Mouse (Mus musculus) MEL (cell line): ENCODE data around the gene Tsen54. TPM values are rescaled to one million over a fixed set of nuclear protein-coding genes. Genes with fewer than 3 reads are reported as not detected.
A peak's percentile ranks its signal among the peaks of the same experiment; 100 is the strongest.

Source experiments
- DNase-seq: peaks from one replicate; pipeline ENCODE4 v3.0.0; 2011; ENCODE audit warnings: low read depth, low spot score
- H3K27ac ChIP-seq: 2 replicates; pipeline ENCODE4 v1.5.1; 2012; ENCODE audit warnings: low read depth, mild to moderate bottlenecking, control low read depth, low read length, moderate library complexity; ENCODE audit not compliant: control insufficient read depth
- H3K27me3 ChIP-seq, 2 experiments: fragments of 150-350 bp in 1 of 2; sonication (generic) in 1 of 2; 2 replicates each; pipeline ENCODE4 v1.6.1; 2012; ENCODE audit warnings: low read length in 2 of 2, mild to moderate bottlenecking in 2 of 2, improper control_type of control experiment in 1 of 2, moderate library complexity in 1 of 2; ENCODE audit not compliant: insufficient read depth in 2 of 2, control insufficient read depth in 1 of 2
- H3K36me3 ChIP-seq, 2 experiments: 2 replicates each; pipeline ENCODE4 v1.6.1; 2012 to 2014; ENCODE audit warnings: low read length in 2 of 2, improper control_type of control experiment in 1 of 2, inconsistent platforms in 1 of 2, mild to moderate bottlenecking in 1 of 2; ENCODE audit not compliant: insufficient read depth in 2 of 2, control insufficient read depth in 1 of 2
- H3K4me1 ChIP-seq, 2 experiments: fragments of 150-350 bp in 1 of 2; sonication (generic) in 1 of 2; 2 replicates each; pipeline ENCODE4 v1.6.1; 2012; ENCODE audit warnings: low read length in 2 of 2, improper control_type of control experiment in 1 of 2, mild to moderate bottlenecking in 1 of 2; ENCODE audit not compliant: insufficient read depth in 2 of 2, control insufficient read depth in 1 of 2
- H3K4me3 ChIP-seq, 2 experiments: fragments of 150-350 bp in 1 of 2; sonication (generic) in 1 of 2; 2 replicates each; pipeline ENCODE4 v1.5.1; 2012; ENCODE audit warnings: low read depth in 2 of 2, low read length in 2 of 2, mild to moderate bottlenecking in 2 of 2, moderate library complexity in 2 of 2, control low read depth in 1 of 2, improper control_type of control experiment in 1 of 2; ENCODE audit not compliant: control insufficient read depth in 1 of 2, insufficient read depth in 1 of 2
- H3K79me2 ChIP-seq: 2 replicates; pipeline ENCODE4 v1.6.1; 2012; ENCODE audit warnings: mild to moderate bottlenecking, low read length, moderate library complexity; ENCODE audit not compliant: control insufficient read depth, poor library complexity, insufficient read depth
- H3K9ac ChIP-seq: 2 replicates; pipeline ENCODE4 v1.6.1; 2012; ENCODE audit warnings: low read depth, mild to moderate bottlenecking, control low read depth, low read length, moderate library complexity; ENCODE audit not compliant: control insufficient read depth, poor library complexity, severe bottlenecking
- H3K9me3 ChIP-seq: fragments of 150-350 bp; sonication (generic); replicated peaks from 2 replicates; pipeline ENCODE4 v1.6.1; 2012; ENCODE audit warnings: mild to moderate bottlenecking, low read length, improper control_type of control experiment, moderate library complexity; ENCODE audit not compliant: insufficient read depth
- CHD2 ChIP-seq: IDR thresholded peaks from 2 replicates; pipeline ENCODE4 v1.6.1; 2011; ENCODE audit warnings: low read length, improper control_type of control experiment
- E2F4 ChIP-seq: IDR thresholded peaks from 2 replicates; pipeline ENCODE4 v1.6.1; 2011; ENCODE audit warnings: low read depth, low read length, improper control_type of control experiment, borderline replicate concordance
- EP300 ChIP-seq, 2 experiments: IDR thresholded peaks; 2 replicates each; pipeline ENCODE4 v1.6.1; 2011; ENCODE audit warnings: improper control_type of control experiment in 2 of 2, low read length in 2 of 2, low read depth in 1 of 2, mild to moderate bottlenecking in 1 of 2
- ETS1 ChIP-seq: IDR thresholded peaks from 2 replicates; pipeline ENCODE4 v1.6.1; 2012; ENCODE audit warnings: low read depth, mild to moderate bottlenecking, inconsistent platforms, low read length, improper control_type of control experiment, moderate library complexity
- GABPA ChIP-seq: IDR thresholded peaks from 2 replicates; pipeline ENCODE4 v1.6.1; 2012; ENCODE audit warnings: low read depth, mild to moderate bottlenecking, inconsistent platforms, low read length, improper control_type of control experiment, moderate library complexity
- GATA1 ChIP-seq: IDR thresholded peaks from 2 replicates; pipeline ENCODE4 v1.6.1; 2011; ENCODE audit warnings: low read depth, low read length, improper control_type of control experiment
- MYC ChIP-seq: IDR thresholded peaks from 2 replicates; pipeline ENCODE4 v1.6.1; 2011; ENCODE audit warnings: low read depth, mild to moderate bottlenecking, low read length, improper control_type of control experiment, moderate library complexity
- NELFE ChIP-seq: IDR thresholded peaks from 2 replicates; pipeline ENCODE4 v1.6.1; 2011; ENCODE audit warnings: low read depth, low read length, improper control_type of control experiment
- POLR2A ChIP-seq, 2 experiments: IDR thresholded peaks; 2 replicates each; pipeline ENCODE4 v1.6.1; 2011 to 2012; ENCODE audit warnings: low read length in 2 of 2, mild to moderate bottlenecking in 2 of 2, control low read depth in 1 of 2, improper control_type of control experiment in 1 of 2, low read depth in 1 of 2, moderate library complexity in 1 of 2; ENCODE audit not compliant: control insufficient read depth in 1 of 2, insufficient read depth in 1 of 2, poor library complexity in 1 of 2
- POLR2AphosphoS5 ChIP-seq: IDR thresholded peaks from 2 replicates; pipeline ENCODE4 v1.6.1; 2012; ENCODE audit warnings: low read depth, borderline replicate concordance, mild to moderate bottlenecking, inconsistent platforms, low read length, moderate library complexity, mixed read lengths
- RCOR1 ChIP-seq: IDR thresholded peaks from 2 replicates; pipeline ENCODE4 v1.6.1; 2012; ENCODE audit warnings: low read depth, mild to moderate bottlenecking, inconsistent platforms, low read length, improper control_type of control experiment
- SIN3A ChIP-seq: IDR thresholded peaks from 2 replicates; pipeline ENCODE4 v1.6.1; 2012; ENCODE audit warnings: low read length, improper control_type of control experiment, inconsistent platforms
- SMC3 ChIP-seq: IDR thresholded peaks from 2 replicates; pipeline ENCODE4 v1.6.1; 2011; ENCODE audit warnings: low read depth, low read length, improper control_type of control experiment
- TAL1 ChIP-seq: IDR thresholded peaks from 2 replicates; pipeline ENCODE4 v1.6.1; 2012; ENCODE audit warnings: mild to moderate bottlenecking, inconsistent platforms, low read length, moderate library complexity, mixed read lengths
- TBP ChIP-seq: IDR thresholded peaks from 2 replicates; pipeline ENCODE4 v1.8.0; 2011; ENCODE audit warnings: low read depth, low read length, improper control_type of control experiment
- TCF12 ChIP-seq: IDR thresholded peaks from 2 replicates; pipeline ENCODE4 v1.6.1; 2014; ENCODE audit warnings: low read depth, mild to moderate bottlenecking, inconsistent platforms, low read length, improper control_type of control experiment, moderate library complexity
- UBTF ChIP-seq: IDR thresholded peaks from 2 replicates; pipeline ENCODE4 v1.6.1; 2012; ENCODE audit warnings: low read depth, mild to moderate bottlenecking, inconsistent platforms, low read length, improper control_type of control experiment, moderate library complexity, borderline replicate concordance; ENCODE audit not compliant: insufficient read depth
- USF1 ChIP-seq: IDR thresholded peaks from 2 replicates; pipeline ENCODE4 v1.6.1; 2014; ENCODE audit warnings: low read depth, mild to moderate bottlenecking, inconsistent platforms, low read length, improper control_type of control experiment, moderate library complexity
- USF2 ChIP-seq, 2 experiments: IDR thresholded peaks; 2 replicates each; pipeline ENCODE4 v1.6.1; 2011 to 2012; ENCODE audit warnings: improper control_type of control experiment in 2 of 2, low read length in 2 of 2, borderline replicate concordance in 1 of 2, inconsistent platforms in 1 of 2, low read depth in 1 of 2, mild to moderate bottlenecking in 1 of 2; ENCODE audit not compliant: insufficient read depth in 1 of 2
- polyA plus RNA-seq, 2 experiments: library from polyadenylated mRNA; stranded (reverse) in 1 of 2; unstranded in 1 of 2; fragments of >175 nt in 1 of 2; fragments of >200 nt in 1 of 2; gene quantifications; 2 replicates each; pipeline versions ENCODE4 v1.2.1 to v1.2.4; 2012; ENCODE audit warnings: low replicate concordance in 2 of 2, low read depth in 1 of 2; ENCODE audit not compliant: insufficient read length in 2 of 2, insufficient read depth in 1 of 2, missing spikeins in 1 of 2
- total RNA-seq: library from RNA; depleted of rRNA; stranded (reverse); fragments of 300-350 nt; gene quantifications from 2 replicates; pipeline ENCODE4 v1.2.3, GENCODE M21; 2012

Gene Tsen54
- total and polyA plus RNA-seq, 3 experiments, result 55.8 to 72.0 TPM; not detected in 1

DNA sequence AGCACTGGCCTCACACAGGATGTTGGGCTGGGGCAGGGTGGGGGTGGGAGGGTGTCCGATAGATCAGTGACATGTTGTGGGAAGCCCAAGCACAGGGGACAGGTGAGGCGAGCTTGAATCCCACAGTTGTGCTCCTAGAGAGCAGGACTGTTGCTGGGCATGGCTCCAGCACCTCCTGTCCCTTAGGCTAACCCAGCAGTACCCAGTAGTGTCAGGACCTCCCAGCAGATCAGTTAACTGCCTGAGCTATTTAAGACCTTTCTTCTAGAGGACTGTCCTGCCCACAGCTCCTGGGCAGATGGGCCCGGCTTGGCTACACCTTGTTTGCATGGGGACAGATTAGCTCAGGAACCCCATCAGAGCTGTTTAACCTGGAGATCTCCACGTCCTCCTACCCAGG, 14.5 kb downstream of the Tsen54 start:
- no peaks in the 10 kb centered on the region for H3K27me3 ChIP-seq
- TF ChIP-seq CHD2, result no peak
- peaks cover 0 to 20% of the 10 kb centered on the region in 2 experiments; a peak in 2 of 4 replicates for H3K36me3 ChIP-seq
- H3K4me1 ChIP-seq, result peaks cover 11 to 33% of the 10 kb centered on the region in 2 experiments
- H3K4me3 ChIP-seq, result no peak overlapping the region
- H3K9me3 ChIP-seq, result no peaks in the 10 kb centered on the region
- no peak overlapping the region for H3K27ac ChIP-seq
- H3K9ac ChIP-seq, result no peak overlapping the region
- peaks cover 7% of the 10 kb centered on the region for H3K79me2 ChIP-seq
- DNase-seq, result no peak

DNA sequence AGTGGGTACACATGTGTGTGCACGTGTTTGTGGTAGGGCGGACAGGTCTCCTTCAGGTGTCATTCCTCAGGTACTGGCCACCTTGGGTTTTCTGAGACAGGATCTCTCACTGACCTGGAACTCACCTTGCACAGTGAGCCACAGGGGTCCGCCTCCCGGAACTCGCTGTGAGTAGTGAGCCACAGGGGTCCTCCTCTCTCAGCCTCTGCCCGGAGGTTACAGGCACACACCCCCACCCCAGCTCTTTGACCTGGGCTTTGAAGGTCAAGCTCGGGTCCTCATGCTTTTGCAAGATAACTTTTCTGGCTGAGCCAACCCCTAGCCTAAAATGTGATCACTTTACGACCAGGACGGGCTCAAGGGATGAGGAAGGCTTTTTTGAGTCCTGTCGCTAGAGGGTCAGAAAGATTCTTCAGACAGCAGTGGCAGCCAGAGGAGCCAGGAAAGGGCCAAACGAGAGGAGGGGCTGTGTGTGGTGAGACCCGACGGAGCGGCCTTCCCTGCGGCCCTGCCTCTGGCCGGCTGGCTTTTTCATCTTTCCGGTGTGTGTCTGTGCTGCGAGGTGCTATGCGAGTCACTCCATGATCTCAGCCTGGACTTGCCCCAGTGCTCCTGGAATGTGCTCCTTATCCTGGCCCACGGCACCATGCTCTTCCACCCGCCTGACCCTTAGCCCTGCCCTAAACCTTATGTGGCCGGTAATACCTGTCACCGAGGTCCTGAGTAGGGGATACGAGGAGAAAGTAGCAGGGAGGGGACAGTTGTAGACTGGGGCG, 16.2 kb downstream of the Tsen54 start:
- Histone ChIP-seq H3K27me3 (no peaks in the 10 kb centered on the region), H3K4me3 (no peak overlapping the region), H3K36me3 (peaks cover 0 to 16% of the 10 kb centered on the region in 2 experiments; a peak in 2 of 4 replicates), H3K9me3 (no peaks in the 10 kb centered on the region), H3K27ac (no peak overlapping the region), H3K9ac (no peak overlapping the region), H3K4me1 (peaks cover 11 to 27% of the 10 kb centered on the region in 2 experiments), H3K79me2 (no peaks in the 10 kb centered on the region)
- TF ChIP-seq UBTF (no peak), SMC3 (no peak), MYC (no peak), GABPA (no peak), USF2 (IDR thresholded peaks at IDR 0.05; ENCODE audit: borderline replicate concordance in 1 of 2, insufficient read depth in 1 of 2, low read depth in 1 of 2, low read length in 2 of 2) (no peak), USF1 (no peak), TBP (no peak), POLR2AphosphoS5 (no peak), POLR2A (IDR thresholded peaks at IDR 0.05; ENCODE audit: control insufficient read depth in 1 of 2, insufficient read depth in 1 of 2, low read depth in 1 of 2, low read length in 2 of 2, poor library complexity in 1 of 2) (no peak)
- DNase-seq, result no peak

DNA sequence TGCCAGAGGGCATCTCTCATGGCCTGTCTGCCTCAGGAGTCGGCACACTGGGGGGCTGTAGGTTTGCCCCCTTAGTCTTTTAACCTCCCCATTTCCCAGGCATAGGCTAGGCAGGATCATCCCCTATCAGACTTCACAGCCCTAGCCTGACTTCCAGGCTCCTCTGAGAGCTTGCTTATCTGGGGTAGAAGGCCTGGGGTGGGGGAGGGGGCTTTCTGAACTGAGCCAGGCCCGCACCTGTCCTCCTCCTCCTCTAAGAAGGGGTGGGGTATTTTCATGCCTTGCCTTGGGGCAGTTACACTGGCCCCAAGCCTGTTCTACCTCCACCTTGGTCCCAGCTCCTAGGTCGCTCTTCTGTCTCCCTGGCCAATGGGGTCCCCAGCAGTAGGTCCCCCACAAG, 17.0 kb downstream of the Tsen54 start:
- no peaks in the 10 kb centered on the region for H3K79me2 ChIP-seq
- H3K4me1 ChIP-seq, result peaks cover 11 to 29% of the 10 kb centered on the region in 2 experiments
- peaks cover 0 to 16% of the 10 kb centered on the region in 2 experiments; a peak in 2 of 4 replicates for H3K36me3 ChIP-seq
- no peak overlapping the region for H3K27ac ChIP-seq
- no peak overlapping the region for H3K4me3 ChIP-seq
- TF ChIP-seq CHD2, result peak; percentile 51; the same call in 1 of the 2 replicates
- peak; percentile 57; the same call in 1 of the 2 replicates for TF ChIP-seq RCOR1
- peak; percentile 97 for TF ChIP-seq TCF12
- TF ChIP-seq SIN3A, result peak; percentile 52
- no peak for TF ChIP-seq E2F4
- no peak for TF ChIP-seq USF1
- peak; percentile 77 to 85 for TF ChIP-seq EP300 (IDR thresholded peaks at IDR 0.05; ENCODE audit: low read depth in 1 of 2, low read length in 2 of 2)
- peak; percentile 62 for TF ChIP-seq GATA1
- no peak for TF ChIP-seq NELFE
- TF ChIP-seq ETS1, result peak; percentile 67
- no peak for TF ChIP-seq SMC3
- peak; percentile 70 for TF ChIP-seq TAL1
- H3K9me3 ChIP-seq, result no peaks in the 10 kb centered on the region
- no peak overlapping the region for H3K9ac ChIP-seq
- peak; percentile 58 for DNase-seq
- H3K27me3 ChIP-seq, result no peaks in the 10 kb centered on the region
